Comparison of ENCODE assay signal across 8 mouse cellular contexts in the genomic region with DNA sequence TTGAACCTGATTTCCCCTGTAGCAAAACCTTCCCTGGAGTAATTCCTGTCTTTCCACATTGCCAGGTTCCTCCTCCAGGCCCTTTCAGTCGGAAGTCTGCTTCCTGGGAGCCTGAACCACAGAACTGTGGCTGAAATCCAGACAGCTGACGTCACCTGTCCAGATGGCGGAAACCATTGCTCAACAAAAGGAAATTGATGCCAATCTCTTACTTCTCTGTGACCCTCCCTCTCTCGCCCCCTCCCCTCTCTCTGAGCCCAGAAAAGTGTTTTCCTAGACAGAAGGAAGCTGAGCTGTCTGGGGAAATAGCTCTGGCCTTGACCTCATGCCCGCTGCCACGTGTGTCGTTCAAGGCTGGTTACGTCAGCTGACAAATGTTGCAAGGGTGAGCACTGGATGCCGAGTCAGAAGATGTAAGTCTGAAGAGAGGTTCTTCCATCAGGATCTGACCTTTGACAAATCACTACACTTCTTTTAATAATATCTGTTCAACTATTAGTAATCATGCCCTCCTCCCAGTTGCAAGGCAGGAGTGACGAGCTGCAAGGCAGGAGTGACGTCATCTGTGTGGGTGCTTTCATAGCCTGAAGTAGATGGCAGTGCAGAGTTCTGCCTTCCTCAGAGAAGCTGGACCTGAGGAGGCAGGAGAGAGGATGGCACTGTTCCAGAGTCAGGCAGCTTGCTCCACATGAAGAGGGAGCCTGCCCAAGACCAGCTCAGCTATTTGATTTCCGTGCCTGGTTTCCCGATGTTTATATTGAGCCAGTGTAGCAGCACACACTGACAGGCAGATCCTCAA. TPM values are rescaled to one million over a fixed set of nuclear protein-coding genes. Genes with fewer than 3 reads are reported as not detected.
A peak's percentile ranks its signal among the peaks of the same experiment; 100 is the strongest.
DNase-seq lines count a peak whose midpoint lies in the region; ATAC-seq and TF ChIP-seq lines count a peak whose summit lies in the region.

No protein-coding gene starts in this region.

- no peak for TF ChIP-seq CTCF in liver, adult 2 months (IDR thresholded peaks at IDR 0.05; ENCODE audit: low read depth, low read length)

- 0 out of 2 replicates have a peak, but pooled peaks have one; percentile 33 for ATAC-seq in erythroid progenitor cell, adult 5-6 weeks (replicated peaks; ENCODE audit: low FRiP score, poor library complexity, severe bottlenecking)
- peak; percentile 58 for ATAC-seq in heart, embryonic 12.5 days (ENCODE audit: insufficient number of reproducible peaks, low FRiP score)
- ATAC-seq in kidney, embryonic 16.5 days (ENCODE audit: low FRiP score, low TSS enrichment): peak; percentile 42; the same call in 1 of the 2 replicates

- no peaks in the 10 kb centered on the region for H3K9me3 ChIP-seq in heart, embryonic 12.5 days (replicated peaks)
- H3K9me3 ChIP-seq in kidney, embryonic 16.5 days (ENCODE audit: low read length): no peaks in the 10 kb centered on the region

- H3K36me3 ChIP-seq in heart, embryonic 12.5 days: no peaks in the 10 kb centered on the region
- no peaks in the 10 kb centered on the region for H3K36me3 ChIP-seq in kidney, embryonic 16.5 days (ENCODE audit: insufficient read depth, low read length)
- no peaks in the 10 kb centered on the region for H3K36me3 ChIP-seq in liver, adult 2 months (ENCODE audit: control insufficient read depth, insufficient read depth, low read length)

- H3K4me1 ChIP-seq in heart, embryonic 12.5 days (replicated peaks): peaks cover 24% of the 10 kb centered on the region
- peaks cover 14% of the 10 kb centered on the region for H3K4me1 ChIP-seq in kidney, embryonic 16.5 days (ENCODE audit: insufficient read depth, low read length)
- H3K4me1 ChIP-seq in liver, adult 2 months (ENCODE audit: control insufficient read depth, insufficient read depth, low read length): peaks cover 4% of the 10 kb centered on the region; the same call in 1 of the 2 replicates

- no peak overlapping the region for H3K4me3 ChIP-seq in heart, embryonic 12.5 days
- no peak overlapping the region for H3K4me3 ChIP-seq in kidney, embryonic 16.5 days (ENCODE audit: low read length)
- no peak overlapping the region for H3K4me3 ChIP-seq in liver, adult 2 months (ENCODE audit: insufficient read depth, low read depth, low read length)

- H3K9ac ChIP-seq in heart, embryonic 12.5 days: no peak overlapping the region
- H3K9ac ChIP-seq in kidney, embryonic 16.5 days (replicated peaks; ENCODE audit: low read length): peak overlapping the region; percentile 40
- no peak overlapping the region for H3K9ac ChIP-seq in liver, adult 2 months (ENCODE audit: low read depth, low read length)

- TF ChIP-seq POLR2A in liver, adult 2 months (IDR thresholded peaks at IDR 0.05; ENCODE audit: extremely low read depth, insufficient read depth, low read length): no peak

- WGBS in heart, embryonic 12.5 days: 38% methylated on average over 13 of the region's 13 CpGs
- WGBS in kidney, embryonic 16.5 days: 23% methylated on average over 13 of the region's 13 CpGs
- WGBS in liver, adult 2 months: 10% methylated on average over 13 of the region's 13 CpGs

- no peak overlapping the region for H3K4me2 ChIP-seq in heart, embryonic 12.5 days
- H3K4me2 ChIP-seq in kidney, embryonic 16.5 days (replicated peaks; ENCODE audit: low read depth, low read length): 0 out of 2 replicates have a peak overlapping the region, but pooled peaks have one; percentile 1

- H3K27me3 ChIP-seq in heart, embryonic 12.5 days (replicated peaks): no peaks in the 10 kb centered on the region; the same call in 1 of the 2 replicates
- no peaks in the 10 kb centered on the region for H3K27me3 ChIP-seq in kidney, embryonic 16.5 days (ENCODE audit: insufficient read depth, low read length)
- no peaks in the 10 kb centered on the region for H3K27me3 ChIP-seq in liver, adult 2 months (ENCODE audit: control insufficient read depth, insufficient read depth, low read length)

- DNase-seq in urinary bladder, adult 18-20 months (ENCODE audit: low spot score in 2 of 2): peak; percentile 34 to 75
- DNase-seq in urinary bladder, postnatal 10 days (ENCODE audit: low spot score): no peak
- DNase-seq in liver, adult 2 months (ENCODE audit: extremely low read depth, low read depth, low spot score): peak; percentile 70
- DNase-seq in ovary, adult 18-20 months (ENCODE audit: low spot score): peak; percentile 71
- no peak for DNase-seq in c-Kit-positive CD71-positive TER-119-positive erythroid progenitor cells, embryonic 14.5 days (ENCODE audit: low spot score)

- H3K27ac ChIP-seq in heart, embryonic 12.5 days (ENCODE audit: poor library complexity, severe bottlenecking): peak overlapping the region; percentile 57
- peak overlapping the region; percentile 35 for H3K27ac ChIP-seq in kidney, embryonic 16.5 days (ENCODE audit: low read length)
- no peak overlapping the region; the same call in 1 of the 2 replicates for H3K27ac ChIP-seq in liver, adult 2 months (replicated peaks; ENCODE audit: insufficient read depth, low read depth, low read length)

- H3K79me2 ChIP-seq in liver, adult 2 months (ENCODE audit: control insufficient read depth, insufficient read depth, low read length): no peaks in the 10 kb centered on the region

RNA-seq across cellular contexts. Expression of gene Ier3, which starts 44.5 kb away (rescaled TPM):
- total RNA-seq in erythroid progenitor cell, adult 5-6 weeks (2015; ENCODE audit: low replicate concordance): 3.8 and 10.5 TPM in 2 replicates
- total RNA-seq in erythroid progenitor cell, adult 5-6 weeks (2017; ENCODE audit: low replicate concordance): 0.51 and 4.0 TPM in 2 replicates
- polyA plus RNA-seq in heart, embryonic 12.5 days (2016; fragmentation: Nextera tagmentation; extraction: Ambion mirVana): 37.6 and 38.6 TPM in 2 replicates
- 33.5 and 40.4 TPM in 2 replicates for polyA plus RNA-seq in kidney, embryonic 16.5 days (2015; fragmentation: Nextera tagmentation; extraction: Ambion mirVana)
- total RNA-seq in liver, adult 2 months (2014; rRNA removed): 0.92 and 0.94 TPM in 2 replicates
- polyA plus RNA-seq in liver, adult 2 months (2012; rRNA removed): 0.91 and 1.6 TPM in 2 replicates

RNA-seq across cellular contexts. Expression of gene Flot1, which starts 46.0 kb away (rescaled TPM):
- 19.3 and 32.8 TPM in 2 replicates for total RNA-seq in erythroid progenitor cell, adult 5-6 weeks (2015; ENCODE audit: low replicate concordance)
- 14.6 and 29.1 TPM in 2 replicates for total RNA-seq in erythroid progenitor cell, adult 5-6 weeks (2017; ENCODE audit: low replicate concordance)
- polyA plus RNA-seq in heart, embryonic 12.5 days (2016; fragmentation: Nextera tagmentation; extraction: Ambion mirVana): 78.2 and 80.2 TPM in 2 replicates
- 52.7 and 56.9 TPM in 2 replicates for polyA plus RNA-seq in kidney, embryonic 16.5 days (2015; fragmentation: Nextera tagmentation; extraction: Ambion mirVana)
- 18.0 and 19.5 TPM in 2 replicates for total RNA-seq in liver, adult 2 months (2014; rRNA removed)
- 19.6 and 26.7 TPM in 2 replicates for polyA plus RNA-seq in liver, adult 2 months (2012; rRNA removed)

Comparison
In these comparisons a context has a peak if more than half of its experiments do, and no peak if none do; other contexts are left out.
1. DNase-seq: peak in urinary bladder, adult 18-20 months (2 of 2), liver, adult 2 months (single experiment) and ovary, adult 18-20 months (single experiment); none in urinary bladder, postnatal 10 days (single experiment) and c-Kit-positive CD71-positive TER-119-positive erythroid progenitor cells, embryonic 14.5 days (single experiment).
2. RNA of gene Ier3, which starts 44.5 kb away (polyA plus RNA-seq): 33.5 to 40.4 TPM in kidney, embryonic 16.5 days and 37.6 to 38.6 TPM in heart, embryonic 12.5 days; 0.91 to 1.6 TPM in liver, adult 2 months; every median in the first group is over 10 times any median in the second.
3. Peak in every context shown above with its lines, with median percentiles within 50 percentile points of each other: ATAC-seq.